Mouse (Mus musculus): ENCODE results near the gene Myl6b.

Myl6b gene

GRCm38 (mm10) chr10:128458348-128458718, 40.2 kb downstream of the Myl6b start:
- POLR2A ChIA-PET, result interaction anchor here (0.6 to 4.9 kb wide), 7 partner anchors 16 to 131 kb away, joined by 3 to 31 read pairs (median 5); partner anchors contain the start of genes Zc3h10 (in 2 of the 4) and Erbb3 (in 1 of the 4)
- CTCF ChIA-PET, result interaction anchor here in 1 of 4 experiments (1.5 kb wide), 1 partner anchor 118 kb away, joined by 3 read pairs; no protein-coding TSS in a partner anchor

GRCm38 (mm10) chr10:128457676-128458075, 40.8 kb downstream of the Myl6b start:
- POLR2A ChIA-PET, result interaction anchor here in 3 of 4 experiments (0.6 to 4.9 kb wide), 9 partner anchors 16 to 348 kb away, joined by 3 to 31 read pairs (median 4); partner anchors contain the start of genes Coq10a (in 1 of the 3) and Erbb3 (in 1 of the 3)
- CTCF ChIA-PET, result interaction anchor here in 2 of 4 experiments (0.6 to 1.5 kb wide), 5 partner anchors 17 to 276 kb away, joined by 3 read pairs; no protein-coding TSS in a partner anchor

GRCm38 (mm10) chr10:128455280-128455679, 43.2 kb downstream of the Myl6b start:
- CTCF ChIA-PET, result interaction anchor here (0.6 to 1.6 kb wide), 10 partner anchors 16 to 172 kb away, joined by 3 to 5 read pairs (median 5); partner anchors contain the start of genes Nabp2 (in 2 of the 4) and Rnf41 (in 2 of the 4)

GRCm38 (mm10) chr10:128454471-128454870, 44.0 kb downstream of the Myl6b start:
- ChIA-PET CTCF (interaction anchor here (0.6 to 1.6 kb wide), 14 partner anchors 15 to 171 kb away, joined by 3 to 7 read pairs (median 4); partner anchors contain the start of genes Nabp2 (in 2 of the 4) and Rnf41 (in 2 of the 4)), POLR2A (interaction anchor here in 3 of 4 experiments (0.8 to 1.8 kb wide), 8 partner anchors 8 to 80 kb away, joined by 3 to 6 read pairs (median 3); partner anchors contain the start of genes Nabp2 (in 2 of the 3), Rnf41 (in 2 of the 3) and Ankrd52 (in 1 of the 3))

More at GRCm38 (mm10) chr10:128455280-128455679, 43.2 kb downstream of the Myl6b start:
- POLR2A ChIA-PET, result interaction anchor here in 3 of 4 experiments (0.9 to 1.5 kb wide), 6 partner anchors 13 to 81 kb away, joined by 3 to 6 read pairs (median 4); partner anchors contain the start of genes Nabp2 (in 2 of the 3), Rnf41 (in 2 of the 3) and Ankrd52 (in 1 of the 3)

GRCm38 (mm10) chr10:128451014-128451413, 47.5 kb downstream of the Myl6b start:
- POLR2A ChIA-PET, result interaction anchor here in 3 of 4 experiments (0.7 to 1.6 kb wide), 6 partner anchors 9 to 157 kb away, joined by 3 to 10 read pairs (median 4); partner anchors contain the start of genes Ankrd52 (in 1 of the 3), Nabp2 (in 1 of the 3) and Rnf41 (in 1 of the 3)
- CTCF ChIA-PET, result interaction anchor here in 2 of 4 experiments (0.7 to 1.0 kb wide), 3 partner anchors 10 to 645 kb away, joined by 3 to 6 read pairs (median 3); no protein-coding TSS in a partner anchor

- POLR2A ChIA-PET, result interaction anchor here in 1 of 4 experiments (0.6 to 1.2 kb wide), 3 partner anchors 14 to 71 kb away, joined by 3 to 5 read pairs (median 3); partner anchors contain the start of genes Nabp2 and Rnf41
- CTCF ChIA-PET, result no interaction called here
These were observed 53.1 kb downstream of the Myl6b start for GRCm38 (mm10) chr10:128445407-128445806.

- POLR2A ChIA-PET, result no interaction called here
- CTCF ChIA-PET, result no interaction called here
These were observed 54.1 kb downstream of the Myl6b start for GRCm38 (mm10) chr10:128444354-128444753.
